ENCODE assay signal across 9 mouse cellular contexts in genomic region chr4:31972181-31972580, GRCm38 (mm10). TPM values are rescaled to one million over a fixed set of nuclear protein-coding genes. Genes with fewer than 3 reads are reported as not detected.
DNase-seq lines count a peak whose midpoint lies in the region; TF ChIP-seq lines count a peak whose summit lies in the region.
"Had no signal": no experiment of that assay in that cellular context is flagged by ENCODE, and none has a peak within 500 bp of the region (broad histone marks: within the 10 kb centered on the region; RNA-seq: fewer than 3 reads in every experiment).

No protein-coding gene starts in this region.

- peak; percentile 6 for DNase-seq in embryo, embryonic 11 days
- no peak for DNase-seq in embryo, embryonic 10 days (ENCODE audit: low spot score)
- DNase-seq in layer of hippocampus, adult 2 months (ENCODE audit: low spot score in 2 of 2) = peak; percentile 16 to 19
- no peak for DNase-seq in layer of hippocampus, adult 8-10 months (ENCODE audit: low spot score in 2 of 2)
- peak; percentile 63 for DNase-seq in CD4-positive, CD25-positive, alpha-beta regulatory T cell, adult 2 months (ENCODE audit: low read depth, low spot score)
- peak; percentile 6 to 19 for DNase-seq in kidney, postnatal 4 days
- DNase-seq in adrenal gland, adult 8-10 months = no peak
- DNase-seq in adrenal gland, adult 18-20 months (ENCODE audit: low spot score in 2 of 2) = no peak
- DNase-seq: cerebellum, adult 11 months had no signal

- peak; percentile 72 for TF ChIP-seq CTCF in layer of hippocampus, adult 2 months (conservative IDR thresholded peaks at IDR 0.05)

- no peak overlapping the region for H3K27ac ChIP-seq in layer of hippocampus, adult 2 months

- no peak overlapping the region for H3K4me3 ChIP-seq in layer of hippocampus, adult 2 months

RNA-seq across cellular contexts. Expression of gene Map3k7, which starts 8.3 kb away (rescaled TPM):
- total RNA-seq in layer of hippocampus, adult 2 months (2021) = 10 to 100 TPM; 39.8 to 40.0 TPM
- total RNA-seq in layer of hippocampus, adult 8-10 months (2022) = 10 to 100 TPM; 34.6 to 46.9 (median 40.3) TPM
- total RNA-seq in adrenal gland, adult 8-10 months (2022) = 10 to 100 TPM; 44.5 to 61.1 (median 56.4) TPM
- total RNA-seq in adrenal gland, adult 18-20 months (2021) = 10 to 100 TPM; 40.4 to 41.0 TPM

Comparison
In these comparisons a context has a peak if more than half of its experiments do, and no peak if none do; other contexts are left out.
1. DNase-seq: peak in embryo, embryonic 11 days (single experiment), layer of hippocampus, adult 2 months (2 of 2), CD4-positive, CD25-positive, alpha-beta regulatory T cell, adult 2 months (single experiment) and kidney, postnatal 4 days (2 of 2); none in embryo, embryonic 10 days (single experiment), layer of hippocampus, adult 8-10 months (0 of 2), adrenal gland, adult 8-10 months (single experiment) and adrenal gland, adult 18-20 months (0 of 2).